Mouse (Mus musculus) liver, adult 2 months (tissue): ENCODE results near the gene Hs6st2. TPM values are rescaled to one million over a fixed set of nuclear protein-coding genes. Genes with fewer than 3 reads are reported as not detected.

Source experiments
- DNase-seq: peaks from one replicate; pipeline ENCODE4 v3.0.0-alpha.2; 2011; ENCODE audit warnings: low read depth, low spot score; ENCODE audit errors: extremely low read depth
- H3K27ac ChIP-seq: fragments of 200-500 bp; replicated peaks from 2 replicates; pipeline ENCODE4 v1.5.1; 2012; ENCODE audit warnings: low read depth, mild to moderate bottlenecking, control low read depth, inconsistent platforms, low read length; ENCODE audit not compliant: insufficient read depth
- H3K27me3 ChIP-seq: fragments of 200-500 bp; 2 replicates; pipeline ENCODE4 v1.6.1; 2012; ENCODE audit warnings: mild to moderate bottlenecking, moderate library complexity, low read length, inconsistent platforms; ENCODE audit not compliant: control insufficient read depth, insufficient read depth
- H3K36me3 ChIP-seq: fragments of 200-500 bp; 2 replicates; pipeline ENCODE4 v1.6.1; 2012; ENCODE audit warnings: low read length, inconsistent platforms; ENCODE audit not compliant: control insufficient read depth, insufficient read depth
- H3K4me1 ChIP-seq: fragments of 200-500 bp; 2 replicates; pipeline ENCODE4 v1.6.1; 2011; ENCODE audit warnings: low read length; ENCODE audit not compliant: control insufficient read depth, insufficient read depth
- H3K4me3 ChIP-seq: fragments of 200-500 bp; 2 replicates; pipeline ENCODE4 v1.5.1; 2011; ENCODE audit warnings: low read depth, mild to moderate bottlenecking, control low read depth, low read length, moderate library complexity; ENCODE audit not compliant: insufficient read depth
- H3K79me2 ChIP-seq: fragments of 200-500 bp; 2 replicates; pipeline ENCODE4 v1.6.1; 2012; ENCODE audit warnings: inconsistent platforms, mild to moderate bottlenecking, low read length, moderate library complexity; ENCODE audit not compliant: control insufficient read depth, insufficient read depth
- H3K9ac ChIP-seq: fragments of 200-500 bp; 2 replicates; pipeline ENCODE4 v1.6.1; 2012; ENCODE audit warnings: low read depth, mild to moderate bottlenecking, control low read depth, inconsistent platforms, low read length
- CTCF ChIP-seq: fragments of 200-500 bp; IDR thresholded peaks from 2 replicates; pipeline ENCODE4 v1.5.1; 2011; ENCODE audit warnings: low read depth, low read length, control low read depth
- POLR2A ChIP-seq: fragments of 200-500 bp; IDR thresholded peaks from 2 replicates; pipeline ENCODE4 v1.6.1; 2011; ENCODE audit warnings: low read length, control low read depth; ENCODE audit not compliant: insufficient read depth; ENCODE audit errors: extremely low read depth
- WGBS: fragments of 180-500 bp; shearing (Covaris S2); methylation state at CpG from one replicate; pipeline ENCODE4 v1.1.7; 2018; 5-methylcytosine and 5-hydroxymethylcytosine counted together
- polyA plus RNA-seq: library from polyadenylated mRNA; depleted of rRNA; stranded (reverse); fragments of >200 nt; gene quantifications from 2 replicates; pipeline ENCODE4 v1.2.3, GENCODE M21; 2012; rRNA removed
- total RNA-seq: library from RNA; depleted of rRNA; stranded (reverse); fragments of >200 nt; gene quantifications from 2 replicates; pipeline ENCODE4 v1.2.3, GENCODE M21; 2014; rRNA removed

Gene Hs6st2
- total and polyA plus RNA-seq, 2 experiments, result under 0.01 TPM; not detected in 1

DNA sequence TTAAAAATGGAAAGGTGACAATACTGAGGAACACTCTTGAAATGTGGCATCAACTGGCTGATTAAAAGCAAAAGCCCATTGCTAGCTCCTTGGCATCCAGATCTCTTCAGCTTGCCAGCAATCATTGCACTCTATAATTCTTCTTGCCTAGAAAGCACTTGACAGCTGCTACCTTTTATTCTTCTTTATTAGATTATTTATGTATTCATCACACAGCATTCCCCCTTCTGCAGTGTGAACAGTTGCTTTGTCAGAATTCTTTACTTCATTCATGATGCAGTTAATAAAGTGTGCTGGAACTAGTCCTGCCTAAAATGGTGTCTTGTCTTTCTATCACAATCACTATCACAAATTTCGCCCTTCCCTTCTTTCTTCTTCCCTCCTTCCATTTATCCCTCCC lies 332.0 kb downstream of the Hs6st2 start:
- Histone ChIP-seq H3K27ac (no peak overlapping the region), H3K79me2 (no peaks in the 10 kb centered on the region), H3K9ac (no peak overlapping the region), H3K4me1 (no peaks in the 10 kb centered on the region), H3K36me3 (no peaks in the 10 kb centered on the region), H3K4me3 (no peak overlapping the region), H3K27me3 (no peaks in the 10 kb centered on the region)
- 86% methylated on average over 1 of the region's 1 CpGs for WGBS
- TF ChIP-seq CTCF, result no peak
- no peak for TF ChIP-seq POLR2A
- DNase-seq, result no peak

DNA sequence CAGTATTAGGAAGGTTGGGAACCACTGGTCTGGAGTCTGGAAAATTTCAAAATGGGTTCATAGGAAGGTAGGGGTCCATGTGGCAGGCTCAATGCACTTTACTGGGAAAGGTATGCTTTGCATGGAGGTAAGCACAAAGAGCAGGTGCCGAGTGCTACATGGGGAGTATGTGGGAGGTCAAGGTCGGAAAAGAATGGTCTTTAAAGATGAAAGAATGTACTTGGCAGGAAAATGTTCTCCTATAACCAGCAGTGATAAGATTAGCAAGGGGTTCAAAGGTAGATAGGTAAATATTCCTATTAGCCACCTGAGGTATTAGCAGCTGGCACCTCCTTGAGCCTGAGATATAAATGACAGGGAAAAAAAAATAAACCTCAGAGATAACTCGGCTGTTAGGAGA lies 338.1 kb downstream of the Hs6st2 start:
- no peaks in the 10 kb centered on the region for H3K27me3 ChIP-seq
- no peaks in the 10 kb centered on the region for H3K4me1 ChIP-seq
- TF ChIP-seq POLR2A, result no peak
- no peak for TF ChIP-seq CTCF
- H3K4me3 ChIP-seq, result no peak overlapping the region
- H3K9ac ChIP-seq, result no peak overlapping the region
- H3K79me2 ChIP-seq, result no peaks in the 10 kb centered on the region
- H3K27ac ChIP-seq, result no peak overlapping the region
- 49% methylated on average over 3 of the region's 3 CpGs for WGBS
- no peaks in the 10 kb centered on the region for H3K36me3 ChIP-seq
- DNase-seq, result no peak

Other genes starting within 250 kb of the Hs6st2 start
- gene Usp26, start 119.4 kb upstream of the Hs6st2 start, total RNA-seq, result not detected in 2 replicates
- not detected in 2 replicates for gene Usp26, start 119.4 kb upstream of the Hs6st2 start, polyA plus RNA-seq